Mouse (Mus musculus) myocyte (in vitro differentiated cells): ENCODE measurements around the gene Bst1.

Experiments
- CEBPB ChIP-seq: IDR thresholded peaks from 2 replicates; pipeline ENCODE4 v1.6.1; 2011; ENCODE audit warnings: mild to moderate bottlenecking, moderate library complexity; ENCODE audit not compliant: poor library complexity, insufficient read depth, severe bottlenecking
- MAX ChIP-seq: IDR thresholded peaks from one replicate; pipeline ENCODE4 v1.6.1; 2011; ENCODE audit warnings: low read depth, mild to moderate bottlenecking, control low read depth
- MYOG ChIP-seq, 3 experiments: IDR thresholded peaks; one replicate each; pipeline ENCODE4 v1.6.1; 2011; ENCODE audit warnings: control low read depth in 2 of 3, low read depth in 2 of 3, mild to moderate bottlenecking in 2 of 3; ENCODE audit not compliant: insufficient read length in 2 of 3, control insufficient read depth in 1 of 3, insufficient read depth in 1 of 3
- POLR2A ChIP-seq: IDR thresholded peaks from one replicate; pipeline ENCODE4 v1.6.1; 2011; ENCODE audit warnings: low read depth, mild to moderate bottlenecking, control low read depth, moderate library complexity; ENCODE audit not compliant: insufficient read length
- SRF ChIP-seq: IDR thresholded peaks from one replicate; pipeline ENCODE4 v1.6.1; 2011; ENCODE audit warnings: low read depth; ENCODE audit not compliant: control insufficient read depth, insufficient read length
- TCF12 ChIP-seq: IDR thresholded peaks from one replicate; pipeline ENCODE4 v1.6.1; 2011; ENCODE audit warnings: mild to moderate bottlenecking, control low read depth; ENCODE audit not compliant: poor library complexity, insufficient read depth, severe bottlenecking
- USF1 ChIP-seq: IDR thresholded peaks from one replicate; pipeline ENCODE4 v1.6.1; 2011; ENCODE audit warnings: low read depth, mild to moderate bottlenecking, control low read depth, moderate library complexity

DNA sequence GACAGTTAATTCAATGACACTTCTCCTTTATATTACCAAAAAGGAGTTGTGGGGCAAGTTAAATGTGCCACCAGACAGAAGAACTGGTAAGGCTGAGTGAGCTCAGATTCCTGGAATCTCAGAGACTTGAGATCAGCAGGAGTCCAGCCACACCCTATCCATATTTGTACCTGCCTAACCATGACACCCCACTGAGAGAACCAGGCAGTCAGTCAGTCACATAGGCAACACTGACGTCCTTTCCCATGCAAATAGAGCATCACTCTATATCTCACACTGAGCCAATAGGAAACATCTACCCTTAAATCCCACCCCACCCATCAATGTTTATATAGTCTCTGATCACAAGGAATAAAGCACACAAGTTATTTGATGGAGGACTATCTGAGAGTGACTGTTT is 2.9 kb upstream of the Bst1 start:
- TF ChIP-seq POLR2A = no peak
- TF ChIP-seq MYOG (IDR thresholded peaks at IDR 0.05; ENCODE audit: control insufficient read depth in 1 of 3, insufficient read depth in 1 of 3, insufficient read length in 2 of 3, low read depth in 2 of 3) = no peak
- TF ChIP-seq USF1 = no peak
- TF ChIP-seq TCF12 = no peak
- TF ChIP-seq MAX = no peak
- no peak for TF ChIP-seq CEBPB
- no peak for TF ChIP-seq SRF
